Comparison of ENCODE assay signal across 8 mouse cellular contexts in genomic region chr17:34672246-34672792, GRCm38 (mm10). TPM values are rescaled to one million over a fixed set of nuclear protein-coding genes. Genes with fewer than 3 reads are reported as not detected.
DNase-seq lines count a peak whose midpoint lies in the region; ATAC-seq and TF ChIP-seq lines count a peak whose summit lies in the region.
"Had no signal": no experiment of that assay in that cellular context is flagged by ENCODE, and none has a peak within 500 bp of the region (broad histone marks: within the 10 kb centered on the region; RNA-seq: fewer than 3 reads in every experiment).

No protein-coding gene starts in this region.

- intact Hi-C loops in gastrocnemius, postnatal 14 days (cut with DNase I; ENCODE audit: low total_unique reads), result no loop called here

- no peaks in the 10 kb centered on the region for H3K9me3 ChIP-seq in lung, embryonic 14.5 days (ENCODE audit: low read depth, low read length)
- H3K9me3 ChIP-seq in forebrain, embryonic 12.5 days, result 0 out of 2 replicates have a peak, but pooled peaks cover 2% of the 10 kb centered on the region
- H3K9me3 ChIP-seq in intestine, embryonic 16.5 days (ENCODE audit: control insufficient read depth, low read length), result no peaks in the 10 kb centered on the region
- no peaks in the 10 kb centered on the region for H3K9me3 ChIP-seq in neural tube, embryonic 14.5 days (ENCODE audit: control insufficient read depth, low read length)

- no peak for ATAC-seq in lung, embryonic 14.5 days (ENCODE audit: insufficient read depth)
- peak; percentile 39; the same call in 1 of the 2 replicates for ATAC-seq in forebrain, embryonic 12.5 days (ENCODE audit: low FRiP score)
- no peak for ATAC-seq in intestine, embryonic 16.5 days
- ATAC-seq in neural tube, embryonic 14.5 days (ENCODE audit: low read depth), result 0 out of 2 replicates have a peak, but pooled peaks have one; percentile 16

- H3K4me1 ChIP-seq in lung, embryonic 14.5 days (ENCODE audit: insufficient read depth), result no peaks in the 10 kb centered on the region; the same call in 1 of the 2 replicates
- H3K4me1 ChIP-seq in forebrain, embryonic 12.5 days, result peaks cover 13% of the 10 kb centered on the region
- H3K4me1 ChIP-seq in intestine, embryonic 16.5 days (ENCODE audit: control insufficient read depth, insufficient read depth, low read length), result peaks cover 21% of the 10 kb centered on the region
- H3K4me1 ChIP-seq in neural tube, embryonic 14.5 days (ENCODE audit: control insufficient read depth, insufficient read depth, low read length), result peaks cover 8% of the 10 kb centered on the region; the same call in 1 of the 2 replicates

- peaks cover 61% of the 10 kb centered on the region for H3K27me3 ChIP-seq in lung, embryonic 14.5 days (ENCODE audit: insufficient read depth, low read length)
- H3K27me3 ChIP-seq in forebrain, embryonic 12.5 days, result peaks cover 82% of the 10 kb centered on the region
- peaks cover 42% of the 10 kb centered on the region for H3K27me3 ChIP-seq in intestine, embryonic 16.5 days (replicated peaks; ENCODE audit: control insufficient read depth, insufficient read depth, low read length)
- H3K27me3 ChIP-seq in neural tube, embryonic 14.5 days (ENCODE audit: control insufficient read depth, insufficient read depth, low read length), result peaks cover 31% of the 10 kb centered on the region

- H3K27ac ChIP-seq in lung, embryonic 14.5 days (ENCODE audit: low read depth), result no peak overlapping the region
- H3K27ac ChIP-seq in forebrain, embryonic 12.5 days, result no peak overlapping the region
- H3K27ac ChIP-seq in intestine, embryonic 16.5 days (ENCODE audit: low read length), result no peak overlapping the region
- no peak overlapping the region for H3K27ac ChIP-seq in neural tube, embryonic 14.5 days (ENCODE audit: low read depth, low read length)
- H3K27ac ChIP-seq: macrophage had no signal

- DNase-seq in lung, embryonic 14.5 days, result no peak
- no peak for DNase-seq in lung, postnatal 36 days
- DNase-seq in gastrocnemius, postnatal 14 days, result no peak
- DNase-seq in cerebellum, postnatal 25 days, result no peak

- TF ChIP-seq CTCF in lung, embryonic 14.5 days (IDR thresholded peaks at IDR 0.05; ENCODE audit: low read depth), result no peak

- H3K9ac ChIP-seq in lung, embryonic 14.5 days, result no peak overlapping the region
- H3K9ac ChIP-seq in forebrain, embryonic 12.5 days, result 0 out of 2 replicates have a peak overlapping the region, but pooled peaks have one; percentile 33
- H3K9ac ChIP-seq in intestine, embryonic 16.5 days (ENCODE audit: low read depth, low read length), result peak overlapping the region; percentile 55
- peak overlapping the region; percentile 41 for H3K9ac ChIP-seq in neural tube, embryonic 14.5 days (replicated peaks; ENCODE audit: low read depth, low read length)

- H3K36me3 ChIP-seq in lung, embryonic 14.5 days (ENCODE audit: insufficient read depth), result no peaks in the 10 kb centered on the region
- no peaks in the 10 kb centered on the region for H3K36me3 ChIP-seq in forebrain, embryonic 12.5 days (replicated peaks)
- no peaks in the 10 kb centered on the region for H3K36me3 ChIP-seq in intestine, embryonic 16.5 days (ENCODE audit: control insufficient read depth, insufficient read depth, low read length)
- no peaks in the 10 kb centered on the region for H3K36me3 ChIP-seq in neural tube, embryonic 14.5 days (ENCODE audit: control insufficient read depth, insufficient read depth, low read length)

- H3K4me2 ChIP-seq in lung, embryonic 14.5 days, result peak overlapping the region; percentile 64
- H3K4me2 ChIP-seq in forebrain, embryonic 12.5 days, result peak overlapping the region; percentile 63
- peak overlapping the region; percentile 61 for H3K4me2 ChIP-seq in intestine, embryonic 16.5 days (ENCODE audit: low read depth, low read length)
- peak overlapping the region; percentile 54 for H3K4me2 ChIP-seq in neural tube, embryonic 14.5 days (ENCODE audit: low read depth, low read length)

- WGBS in lung, embryonic 14.5 days, result 29% methylated on average over 49 of the region's 49 CpGs
- 31% methylated on average over 49 of the region's 49 CpGs for WGBS in forebrain, embryonic 12.5 days
- WGBS in intestine, embryonic 16.5 days, result 37% methylated on average over 49 of the region's 49 CpGs
- WGBS in neural tube, embryonic 14.5 days, result 30% methylated on average over 49 of the region's 49 CpGs

- peak overlapping the region; percentile 33 for H3K4me3 ChIP-seq in lung, embryonic 14.5 days (ENCODE audit: low read depth, low read length)
- H3K4me3 ChIP-seq in forebrain, embryonic 12.5 days (replicated peaks), result peak overlapping the region; percentile 39
- H3K4me3 ChIP-seq in intestine, embryonic 16.5 days (ENCODE audit: low read length), result peak overlapping the region; percentile 39
- peak overlapping the region; percentile 26 for H3K4me3 ChIP-seq in neural tube, embryonic 14.5 days (ENCODE audit: low read depth, low read length)

RNA-seq across cellular contexts. Expression of gene Tnxb, which starts 2.0 kb away (rescaled TPM):
- polyA plus RNA-seq in lung, embryonic 14.5 days (2014; fragmentation: Nextera tagmentation; extraction: Ambion mirVana), result 0.38 and 0.45 TPM in 2 replicates
- 0.03 and 0.04 TPM in 2 replicates for polyA plus RNA-seq in forebrain, embryonic 12.5 days (2016; fragmentation: Nextera tagmentation; extraction: Ambion mirVana)
- polyA plus RNA-seq in intestine, embryonic 16.5 days (2015; fragmentation: Nextera tagmentation; extraction: Ambion mirVana), result 1.1 TPM in 2 replicates
- polyA plus RNA-seq in neural tube, embryonic 14.5 days (2014; fragmentation: Nextera tagmentation; extraction: Ambion mirVana), result 0.23 and 0.32 TPM in 2 replicates
- 10 to 100 TPM; 69.8 to 85.6 TPM for total RNA-seq in gastrocnemius, postnatal 14 days (2021)
- polyA plus RNA-seq: macrophage had no signal

RNA-seq across cellular contexts. Expression of gene Atf6b, which starts 25.4 kb away (rescaled TPM):
- 66.5 and 74.8 TPM in 2 replicates for polyA plus RNA-seq in lung, embryonic 14.5 days (2014; fragmentation: Nextera tagmentation; extraction: Ambion mirVana)
- 107 and 109 TPM in 2 replicates for polyA plus RNA-seq in forebrain, embryonic 12.5 days (2016; fragmentation: Nextera tagmentation; extraction: Ambion mirVana)
- polyA plus RNA-seq in intestine, embryonic 16.5 days (2015; fragmentation: Nextera tagmentation; extraction: Ambion mirVana), result 66.3 and 69.1 TPM in 2 replicates
- polyA plus RNA-seq in neural tube, embryonic 14.5 days (2014; fragmentation: Nextera tagmentation; extraction: Ambion mirVana), result 71.8 and 92.5 TPM in 2 replicates
- total RNA-seq in gastrocnemius, postnatal 14 days (2021), result 10 to 100 TPM in 1 of 2 experiments, 1 to 10 TPM in 1; 8.9 to 11.0 TPM

RNA-seq across cellular contexts. Expression of gene Fkbpl, which starts 27.8 kb away (rescaled TPM):
- polyA plus RNA-seq in lung, embryonic 14.5 days (2014; fragmentation: Nextera tagmentation; extraction: Ambion mirVana), result 9.7 and 11.1 TPM in 2 replicates
- polyA plus RNA-seq in forebrain, embryonic 12.5 days (2016; fragmentation: Nextera tagmentation; extraction: Ambion mirVana), result 13.9 and 14.6 TPM in 2 replicates
- polyA plus RNA-seq in intestine, embryonic 16.5 days (2015; fragmentation: Nextera tagmentation; extraction: Ambion mirVana), result 10.2 and 14.4 TPM in 2 replicates
- 11.5 and 14.8 TPM in 2 replicates for polyA plus RNA-seq in neural tube, embryonic 14.5 days (2014; fragmentation: Nextera tagmentation; extraction: Ambion mirVana)
- total RNA-seq in gastrocnemius, postnatal 14 days (2021), result 1 to 10 TPM; 4.6 to 6.4 TPM

RNA-seq across cellular contexts. Expression of gene Prrt1, which starts 43.0 kb away (rescaled TPM):
- polyA plus RNA-seq in lung, embryonic 14.5 days (2014; fragmentation: Nextera tagmentation; extraction: Ambion mirVana), result 0.14 TPM in 1 of 2 replicates, not detected in the other
- 2.9 and 3.9 TPM in 2 replicates for polyA plus RNA-seq in forebrain, embryonic 12.5 days (2016; fragmentation: Nextera tagmentation; extraction: Ambion mirVana)
- polyA plus RNA-seq in intestine, embryonic 16.5 days (2015; fragmentation: Nextera tagmentation; extraction: Ambion mirVana), result 0.32 and 0.47 TPM in 2 replicates
- 6.7 and 9.3 TPM in 2 replicates for polyA plus RNA-seq in neural tube, embryonic 14.5 days (2014; fragmentation: Nextera tagmentation; extraction: Ambion mirVana)
- under 1 TPM; 0.27 to 0.47 TPM for total RNA-seq in gastrocnemius, postnatal 14 days (2021)

RNA-seq across cellular contexts. Expression of gene Ppt2, which starts 44.0 kb away (rescaled TPM):
- polyA plus RNA-seq in lung, embryonic 14.5 days (2014; fragmentation: Nextera tagmentation; extraction: Ambion mirVana), result 24.5 and 25.6 TPM in 2 replicates
- 20.3 and 21.2 TPM in 2 replicates for polyA plus RNA-seq in forebrain, embryonic 12.5 days (2016; fragmentation: Nextera tagmentation; extraction: Ambion mirVana)
- polyA plus RNA-seq in intestine, embryonic 16.5 days (2015; fragmentation: Nextera tagmentation; extraction: Ambion mirVana), result 32.3 and 32.9 TPM in 2 replicates
- polyA plus RNA-seq in neural tube, embryonic 14.5 days (2014; fragmentation: Nextera tagmentation; extraction: Ambion mirVana), result 21.9 and 25.4 TPM in 2 replicates
- 10 to 100 TPM; 35.7 to 38.9 TPM for total RNA-seq in gastrocnemius, postnatal 14 days (2021)

Comparison
In these comparisons a context has a peak if more than half of its experiments do, and no peak if none do; other contexts are left out.
1. ATAC-seq: peak in forebrain, embryonic 12.5 days (single experiment) and neural tube, embryonic 14.5 days (single experiment); none in lung, embryonic 14.5 days (single experiment) and intestine, embryonic 16.5 days (single experiment).
2. Peak in every context shown above with its lines, with median percentiles within 50 percentile points of each other: H3K4me2 ChIP-seq and H3K4me3 ChIP-seq.